Mouse (Mus musculus) ES-E14 (cell line): Measurements from ENCODE around the gene Acsl1.

ENCODE experiments used
- CHD2 ChIP-seq: IDR thresholded peaks from 2 replicates; pipeline ENCODE4 v1.6.1; 2014; ENCODE audit warnings: mild to moderate bottlenecking, low read depth, low read length, inconsistent platforms
- MAFK ChIP-seq: IDR thresholded peaks from 2 replicates; pipeline ENCODE4 v1.6.1; 2014; ENCODE audit warnings: mild to moderate bottlenecking, low read depth, low read length, inconsistent platforms; ENCODE audit not compliant: insufficient read depth
- ZC3H11A ChIP-seq: IDR thresholded peaks from 2 replicates; pipeline ENCODE4 v1.6.1; 2012; ENCODE audit warnings: low read depth, mild to moderate bottlenecking, inconsistent platforms, low read length, borderline replicate concordance
- ZNF384 ChIP-seq: IDR thresholded peaks from 2 replicates; pipeline ENCODE4 v1.6.1; 2012; ENCODE audit warnings: low read depth, low read length, inconsistent platforms

GRCm38 (mm10) chr8:46470792-46471781 lies at the start of gene Acsl1:
- TF ChIP-seq CHD2, result no peak
- no peak for TF ChIP-seq ZNF384
- TF ChIP-seq MAFK, result no peak
- TF ChIP-seq ZC3H11A, result no peak
